Mouse (Mus musculus): ENCODE measurements around the gene Cdc42ep4. TPM values are rescaled to one million over a fixed set of nuclear protein-coding genes. Genes with fewer than 3 reads are reported as not detected.

Cdc42ep4 gene
- polyA plus RNA-seq (2015; fragmentation: Nextera tagmentation; extraction: Ambion mirVana) = 59.7 and 62.0 TPM in 2 replicates

- Histone ChIP-seq H3K36me3 (ENCODE audit: control insufficient read depth, insufficient read depth, low read length) (0 out of 2 replicates have a peak, but pooled peaks cover 5% of the 10 kb centered on the region), H3K27ac (ENCODE audit: low read length) (peak within 1 kb of the TSS; percentile 97), H3K9ac (ENCODE audit: low read length) (peak within 1 kb of the TSS; percentile 90), H3K27me3 (ENCODE audit: control insufficient read depth, insufficient read depth, low read length) (no peaks in the 10 kb centered on the region), H3K4me3 (replicated peaks; ENCODE audit: low read length) (peak within 1 kb of the TSS; percentile 78), H3K4me1 (ENCODE audit: control insufficient read depth, insufficient read depth, low read length) (peaks cover 44% of the 10 kb centered on the region), H3K9me3 (replicated peaks; ENCODE audit: control insufficient read depth, low read length) (no peaks in the 10 kb centered on the region), H3K4me2 (ENCODE audit: low read depth, low read length) (peak within 1 kb of the TSS; percentile 90)
- WGBS = under 1% methylated on average over 44 of the region's 44 CpGs
- peak; percentile 83 for ATAC-seq (ENCODE audit: insufficient read depth, low FRiP score)
These were observed at the start of gene Cdc42ep4 for GRCm38 (mm10) chr11:113751484-113752084. TSS of gene Cdc42ep4 (minus strand) at chr11:113751881.

- Histone ChIP-seq H3K4me2 (ENCODE audit: low read depth, low read length) (no peak overlapping the region), H3K36me3 (ENCODE audit: control insufficient read depth, insufficient read depth, low read length) (no peaks in the 10 kb centered on the region), H3K27me3 (ENCODE audit: control insufficient read depth, insufficient read depth, low read length) (no peaks in the 10 kb centered on the region), H3K27ac (ENCODE audit: low read length) (no peak overlapping the region), H3K4me3 (replicated peaks; ENCODE audit: low read length) (no peak overlapping the region), H3K9me3 (replicated peaks; ENCODE audit: control insufficient read depth, low read length) (no peaks in the 10 kb centered on the region), H3K4me1 (ENCODE audit: control insufficient read depth, insufficient read depth, low read length) (peaks cover 21% of the 10 kb centered on the region), H3K9ac (ENCODE audit: low read length) (no peak overlapping the region)
- 96% methylated on average over 12 of the region's 12 CpGs for WGBS
- no peak for ATAC-seq (ENCODE audit: insufficient read depth, low FRiP score)
These were observed 48.3 kb upstream of the Cdc42ep4 start for GRCm38 (mm10) chr11:113800026-113800425.

- Histone ChIP-seq H3K27me3 (ENCODE audit: control insufficient read depth, insufficient read depth, low read length) (no peaks in the 10 kb centered on the region), H3K4me2 (ENCODE audit: low read depth, low read length) (peak overlapping the region; percentile 22), H3K36me3 (ENCODE audit: control insufficient read depth, insufficient read depth, low read length) (no peaks in the 10 kb centered on the region), H3K4me1 (ENCODE audit: control insufficient read depth, insufficient read depth, low read length) (peaks cover 21% of the 10 kb centered on the region), H3K4me3 (replicated peaks; ENCODE audit: low read length) (no peak overlapping the region), H3K9ac (ENCODE audit: low read length) (no peak overlapping the region), H3K27ac (ENCODE audit: low read length) (no peak overlapping the region), H3K9me3 (replicated peaks; ENCODE audit: control insufficient read depth, low read length) (no peaks in the 10 kb centered on the region)
- whole genome bisulfite sequencing = 44% methylated on average over 14 of the region's 14 CpGs
- peak; percentile 48; the same call in 1 of the 2 replicates for ATAC-seq (ENCODE audit: insufficient read depth, low FRiP score)
These were observed 47.4 kb upstream of the Cdc42ep4 start for GRCm38 (mm10) chr11:113799041-113799447.

GRCm38 (mm10) chr11:113798011-113798410 lies 46.3 kb upstream of the Cdc42ep4 start:
- no peaks in the 10 kb centered on the region for H3K36me3 ChIP-seq (ENCODE audit: control insufficient read depth, insufficient read depth, low read length)
- WGBS = 71% methylated on average over 6 of the region's 6 CpGs
- no peaks in the 10 kb centered on the region for H3K27me3 ChIP-seq (ENCODE audit: control insufficient read depth, insufficient read depth, low read length)
- H3K9me3 ChIP-seq (replicated peaks; ENCODE audit: control insufficient read depth, low read length) = no peaks in the 10 kb centered on the region
- H3K9ac ChIP-seq (ENCODE audit: low read length) = 0 out of 2 replicates have a peak overlapping the region, but pooled peaks have one; percentile 16
- H3K27ac ChIP-seq (ENCODE audit: low read length) = no peak overlapping the region
- no peak overlapping the region for H3K4me3 ChIP-seq (replicated peaks; ENCODE audit: low read length)
- H3K4me2 ChIP-seq (ENCODE audit: low read depth, low read length) = no peak overlapping the region
- no peak for ATAC-seq (ENCODE audit: insufficient read depth, low FRiP score)
- peaks cover 21% of the 10 kb centered on the region for H3K4me1 ChIP-seq (ENCODE audit: control insufficient read depth, insufficient read depth, low read length)

GRCm38 (mm10) chr11:113797014-113797983 lies 45.6 kb upstream of the Cdc42ep4 start:
- ATAC-seq (ENCODE audit: insufficient read depth, low FRiP score) = no peak
- WGBS = 68% methylated on average over 19 of the region's 19 CpGs

GRCm38 (mm10) chr11:113795846-113796245 lies 44.2 kb upstream of the Cdc42ep4 start:
- no peaks in the 10 kb centered on the region for H3K9me3 ChIP-seq (replicated peaks; ENCODE audit: control insufficient read depth, low read length)
- H3K4me1 ChIP-seq (ENCODE audit: control insufficient read depth, insufficient read depth, low read length) = peaks cover 16% of the 10 kb centered on the region
- H3K4me2 ChIP-seq (ENCODE audit: low read depth, low read length) = no peak overlapping the region
- no peak overlapping the region for H3K27ac ChIP-seq (ENCODE audit: low read length)
- H3K27me3 ChIP-seq (ENCODE audit: control insufficient read depth, insufficient read depth, low read length) = no peaks in the 10 kb centered on the region
- H3K4me3 ChIP-seq (replicated peaks; ENCODE audit: low read length) = no peak overlapping the region
- WGBS = 76% methylated on average over 12 of the region's 12 CpGs
- no peak overlapping the region for H3K9ac ChIP-seq (ENCODE audit: low read length)
- no peak for ATAC-seq (ENCODE audit: insufficient read depth, low FRiP score)
- no peaks in the 10 kb centered on the region for H3K36me3 ChIP-seq (ENCODE audit: control insufficient read depth, insufficient read depth, low read length)

More at GRCm38 (mm10) chr11:113797014-113797983, 45.6 kb upstream of the Cdc42ep4 start:
- no peak overlapping the region for H3K27ac ChIP-seq (ENCODE audit: low read length)
- no peak overlapping the region for H3K4me2 ChIP-seq (ENCODE audit: low read depth, low read length)
- no peak overlapping the region for H3K4me3 ChIP-seq (replicated peaks; ENCODE audit: low read length)
- H3K27me3 ChIP-seq (ENCODE audit: control insufficient read depth, insufficient read depth, low read length) = no peaks in the 10 kb centered on the region
- H3K4me1 ChIP-seq (ENCODE audit: control insufficient read depth, insufficient read depth, low read length) = peaks cover 14% of the 10 kb centered on the region
- no peaks in the 10 kb centered on the region for H3K36me3 ChIP-seq (ENCODE audit: control insufficient read depth, insufficient read depth, low read length)
- 0 out of 2 replicates have a peak overlapping the region, but pooled peaks have one; percentile 16 for H3K9ac ChIP-seq (ENCODE audit: low read length)
- H3K9me3 ChIP-seq (replicated peaks; ENCODE audit: control insufficient read depth, low read length) = no peaks in the 10 kb centered on the region

- 54% methylated on average over 16 of the region's 16 CpGs for WGBS
- no peak overlapping the region for H3K4me3 ChIP-seq (replicated peaks; ENCODE audit: low read length)
- H3K9me3 ChIP-seq (replicated peaks; ENCODE audit: control insufficient read depth, low read length) = no peaks in the 10 kb centered on the region
- no peak overlapping the region for H3K4me2 ChIP-seq (ENCODE audit: low read depth, low read length)
- H3K27ac ChIP-seq (ENCODE audit: low read length) = no peak overlapping the region
- ATAC-seq (ENCODE audit: insufficient read depth, low FRiP score) = peak; percentile 26
- peaks cover 21% of the 10 kb centered on the region for H3K4me1 ChIP-seq (ENCODE audit: control insufficient read depth, insufficient read depth, low read length)
- no peaks in the 10 kb centered on the region for H3K36me3 ChIP-seq (ENCODE audit: control insufficient read depth, insufficient read depth, low read length)
- no peaks in the 10 kb centered on the region for H3K27me3 ChIP-seq (ENCODE audit: control insufficient read depth, insufficient read depth, low read length)
- H3K9ac ChIP-seq (ENCODE audit: low read length) = no peak overlapping the region
These were observed 39.9 kb upstream of the Cdc42ep4 start for GRCm38 (mm10) chr11:113791357-113792215.

- 0 out of 2 replicates have a peak overlapping the region, but pooled peaks have one; percentile 2 for H3K4me2 ChIP-seq (ENCODE audit: low read depth, low read length)
- H3K4me3 ChIP-seq (replicated peaks; ENCODE audit: low read length) = no peak overlapping the region
- peaks cover 36% of the 10 kb centered on the region for H3K4me1 ChIP-seq (ENCODE audit: control insufficient read depth, insufficient read depth, low read length)
- H3K27ac ChIP-seq (ENCODE audit: low read length) = peak overlapping the region; percentile 90
- no peaks in the 10 kb centered on the region for H3K27me3 ChIP-seq (ENCODE audit: control insufficient read depth, insufficient read depth, low read length)
- no peak for ATAC-seq (ENCODE audit: insufficient read depth, low FRiP score)
- no peaks in the 10 kb centered on the region for H3K36me3 ChIP-seq (ENCODE audit: control insufficient read depth, insufficient read depth, low read length)
- 38% methylated on average over 1 of the region's 1 CpGs for WGBS
- H3K9me3 ChIP-seq (replicated peaks; ENCODE audit: control insufficient read depth, low read length) = no peaks in the 10 kb centered on the region
- no peak overlapping the region for H3K9ac ChIP-seq (ENCODE audit: low read length)
These were observed 37.4 kb upstream of the Cdc42ep4 start for GRCm38 (mm10) chr11:113789101-113789500.
